Mouse (Mus musculus) G1E (cell line): ENCODE data around the gene Sgcd.

ENCODE experiments used
- CTCF ChIP-seq: IDR thresholded peaks from 2 replicates; pipeline ENCODE4 v1.5.1; 2012; ENCODE audit warnings: low read depth, low read length, inconsistent platforms, mixed read lengths
- GATA2 ChIP-seq: IDR thresholded peaks from 2 replicates; pipeline ENCODE4 v1.6.1; 2012; ENCODE audit warnings: low read depth, low read length, inconsistent platforms, borderline replicate concordance
- POLR2AphosphoS5 ChIP-seq: IDR thresholded peaks from 2 replicates; pipeline ENCODE4 v1.6.1; 2012; ENCODE audit warnings: low read depth, low read length, inconsistent platforms; ENCODE audit not compliant: insufficient replicate concordance

- TF ChIP-seq CTCF, result no peak
- TF ChIP-seq POLR2AphosphoS5, result no peak
- no peak for TF ChIP-seq GATA2
Observed at GRCm38 (mm10) chr11:47247703-47248344, 740.9 kb downstream of the Sgcd start.
